Mouse (Mus musculus) embryonic facial prominence, embryonic 15.5 days (tissue): ENCODE data around the gene Iqschfp. TPM values are rescaled to one million over a fixed set of nuclear protein-coding genes. Genes with fewer than 3 reads are reported as not detected.

Experiments
- ATAC-seq: fragments of 200-750 bp; cut with Nextera tagmentation; 2 replicates; pipeline ENCODE4 v1.8.0; 2017; ENCODE audit warnings: low read depth, moderate TSS enrichment; ENCODE audit not compliant: insufficient number of reproducible peaks, low FRiP score, low TSS enrichment
- H3K27ac ChIP-seq: fragments of 300-500 bp; sonication (generic); replicated peaks from 2 replicates; pipeline ENCODE4 v1.5.1; 2015; ENCODE audit warnings: mild to moderate bottlenecking, inconsistent platforms
- H3K27me3 ChIP-seq: fragments of 300-500 bp; sonication (generic); 2 replicates; pipeline ENCODE4 v1.6.1; 2015; ENCODE audit warnings: inconsistent platforms
- H3K36me3 ChIP-seq: fragments of 300-500 bp; sonication (generic); 2 replicates; pipeline ENCODE4 v1.6.1; 2015; ENCODE audit warnings: mild to moderate bottlenecking, inconsistent platforms
- H3K4me1 ChIP-seq: fragments of 300-500 bp; sonication (generic); 2 replicates; pipeline ENCODE4 v1.6.1; 2015; ENCODE audit warnings: inconsistent platforms
- H3K4me2 ChIP-seq: fragments of 300-500 bp; sonication (generic); replicated peaks from 2 replicates; pipeline ENCODE4 v1.6.1; 2015; ENCODE audit warnings: mild to moderate bottlenecking, inconsistent platforms
- H3K4me3 ChIP-seq: fragments of 300-500 bp; sonication (generic); replicated peaks from 2 replicates; pipeline ENCODE4 v1.5.1; 2015; ENCODE audit warnings: mild to moderate bottlenecking, inconsistent platforms
- H3K9ac ChIP-seq: fragments of 300-500 bp; sonication (generic); 2 replicates; pipeline ENCODE4 v1.6.1; 2015; ENCODE audit warnings: inconsistent platforms
- H3K9me3 ChIP-seq: fragments of 300-500 bp; sonication (generic); replicated peaks from 2 replicates; pipeline ENCODE4 v1.6.1; 2016; ENCODE audit warnings: inconsistent platforms
- WGBS: fragments of 180-500 bp; shearing (Covaris S2); methylation state at CpG from one replicate; pipeline ENCODE4 v1.1.7; 2015; 5-methylcytosine and 5-hydroxymethylcytosine counted together
- polyA plus RNA-seq: library from polyadenylated mRNA; unstranded; fragments of >200 nt; fragmentation: Nextera tagmentation; extraction: Ambion mirVana; gene quantifications from 2 replicates; pipeline ENCODE4 v1.2.1, GENCODE M21; 2015

Iqschfp gene
- polyA plus RNA-seq, 1 experiment from 2014 or later, result 0.08 TPM

GRCm38 (mm10) chr3:68453719-68454455 is 561.9 kb downstream of the Iqschfp start:
- Histone ChIP-seq H3K9me3 (no peaks in the 10 kb centered on the region), H3K4me2 (no peak overlapping the region), H3K27me3 (no peaks in the 10 kb centered on the region), H3K27ac (no peak overlapping the region), H3K36me3 (no peaks in the 10 kb centered on the region), H3K4me1 (no peaks in the 10 kb centered on the region), H3K9ac (no peak overlapping the region), H3K4me3 (no peak overlapping the region)
- WGBS, result 34% methylated on average over 10 of the region's 10 CpGs
- no peak for ATAC-seq

DNA sequence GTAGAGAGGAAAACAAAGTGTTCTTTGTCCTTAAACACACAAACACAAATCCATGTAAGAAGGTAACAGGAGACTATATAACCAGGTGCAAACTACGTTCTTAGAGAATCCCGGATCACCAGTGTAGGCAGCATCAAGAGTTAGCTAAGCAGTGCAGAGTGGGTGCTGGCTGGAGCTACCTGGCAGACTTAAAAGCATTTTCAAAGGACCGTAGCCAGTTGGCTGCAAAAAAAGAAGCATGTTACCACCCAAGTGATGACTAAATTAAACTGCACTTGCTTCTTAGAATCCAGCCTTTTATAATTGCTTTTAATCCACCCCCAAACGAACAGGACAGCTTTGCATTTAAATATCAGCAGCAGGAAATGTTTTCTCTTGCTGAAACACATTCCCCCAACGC is 574.6 kb downstream of the Iqschfp start:
- H3K4me3 ChIP-seq, result no peak overlapping the region
- ATAC-seq, result no peak; the same call in 1 of the 2 replicates
- H3K27me3 ChIP-seq, result no peaks in the 10 kb centered on the region
- no peaks in the 10 kb centered on the region for H3K9me3 ChIP-seq
- H3K36me3 ChIP-seq, result no peaks in the 10 kb centered on the region
- no peak overlapping the region for H3K4me2 ChIP-seq
- 0 out of 2 replicates have a peak, but pooled peaks cover 7% of the 10 kb centered on the region for H3K4me1 ChIP-seq
- no peak overlapping the region; the same call in 1 of the 2 replicates for H3K27ac ChIP-seq
- no peak overlapping the region for H3K9ac ChIP-seq
- 26% methylated on average over 5 of the region's 5 CpGs for WGBS

DNA sequence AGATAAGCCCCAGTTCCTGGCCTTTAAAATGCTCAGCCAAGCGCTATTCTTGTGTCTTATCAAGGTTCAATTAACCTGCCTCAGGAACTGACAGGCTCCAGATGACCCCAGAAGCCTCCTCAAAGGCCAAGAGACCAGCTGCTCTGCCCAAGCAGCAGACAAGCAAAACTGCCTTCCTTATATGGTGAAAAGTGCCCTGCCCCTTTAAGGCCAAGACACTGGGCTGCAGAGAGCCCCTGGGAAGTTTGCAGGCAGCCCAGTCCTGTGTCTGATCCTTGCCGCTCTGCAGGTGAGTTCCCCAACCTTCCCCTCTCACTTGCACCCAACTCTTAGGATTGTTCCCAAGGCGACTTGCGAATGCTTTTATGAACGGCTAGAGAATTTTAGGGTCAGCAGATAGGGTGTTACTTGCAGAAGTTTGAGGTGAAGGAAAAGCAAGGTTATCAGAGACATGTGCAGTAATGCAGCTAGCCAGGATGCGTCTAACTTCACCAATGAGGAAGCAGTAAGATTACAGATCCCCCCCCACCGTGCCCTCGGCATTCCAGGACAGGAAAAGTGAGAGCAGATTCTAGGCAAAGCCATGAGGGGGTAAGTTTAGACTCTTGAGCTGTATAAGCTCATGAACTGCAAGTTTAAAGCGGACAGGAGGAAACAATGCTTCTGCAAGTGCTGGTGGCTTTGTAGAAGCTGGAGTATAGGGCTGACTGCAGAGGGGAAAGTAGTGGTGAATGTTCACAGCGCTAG is 576.1 kb downstream of the Iqschfp start:
- Histone ChIP-seq H3K4me3 (no peak overlapping the region), H3K9ac (no peak overlapping the region), H3K36me3 (no peaks in the 10 kb centered on the region), H3K4me1 (0 out of 2 replicates have a peak, but pooled peaks cover 7% of the 10 kb centered on the region), H3K27ac (no peak overlapping the region), H3K27me3 (no peaks in the 10 kb centered on the region), H3K9me3 (no peaks in the 10 kb centered on the region), H3K4me2 (peak overlapping the region; percentile 25)
- WGBS, result 7% methylated on average over 10 of the region's 10 CpGs
- ATAC-seq, result no peak

DNA sequence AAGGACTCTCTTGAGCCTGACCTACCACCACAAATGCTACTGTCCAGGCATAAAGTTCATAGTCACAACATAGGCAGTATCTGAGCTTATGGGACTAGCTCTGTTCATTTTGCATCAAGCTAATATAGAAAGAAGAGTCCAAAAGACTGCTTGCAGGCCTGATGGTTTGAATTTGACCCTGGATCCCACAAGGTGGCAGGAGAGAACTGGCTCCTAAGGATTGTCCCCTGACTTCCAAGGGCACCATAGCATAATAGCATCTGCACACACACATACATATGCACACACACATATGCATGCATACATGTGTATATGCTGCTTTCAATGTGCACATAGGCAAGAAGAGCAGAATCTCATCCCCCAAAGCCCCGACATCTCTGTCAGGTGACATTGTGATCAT is 577.6 kb downstream of the Iqschfp start:
- 86% methylated on average over 1 of the region's 1 CpGs for WGBS
- no peak overlapping the region for H3K27ac ChIP-seq

DNA sequence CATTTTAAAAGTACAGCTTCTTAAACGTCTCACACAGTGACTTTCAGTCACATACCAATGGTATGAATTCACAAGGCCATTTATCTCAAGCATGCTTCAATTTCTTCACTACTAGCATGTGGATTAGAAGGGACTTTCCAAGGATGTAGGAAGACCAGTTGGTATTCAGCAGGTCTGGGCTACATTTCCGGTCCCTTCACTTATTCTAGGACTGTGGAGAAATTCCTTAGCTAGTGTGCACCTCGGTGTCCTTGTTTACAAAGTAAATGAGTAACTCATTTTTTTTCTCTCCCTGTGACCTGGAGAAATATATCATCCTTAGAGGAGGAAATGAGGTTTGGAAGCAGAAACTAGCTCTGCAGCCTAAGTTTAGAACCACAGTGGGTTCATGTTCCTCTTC is 578.0 kb downstream of the Iqschfp start:
- Histone ChIP-seq H3K27ac (no peak overlapping the region), H3K4me1 (0 out of 2 replicates have a peak, but pooled peaks cover 7% of the 10 kb centered on the region), H3K36me3 (no peaks in the 10 kb centered on the region), H3K27me3 (no peaks in the 10 kb centered on the region), H3K4me3 (no peak overlapping the region), H3K4me2 (no peak overlapping the region), H3K9me3 (no peaks in the 10 kb centered on the region), H3K9ac (no peak overlapping the region)
- ATAC-seq, result no peak
- 41% methylated on average over 3 of the region's 3 CpGs for WGBS

More for the DNA sequence above, 577.6 kb downstream of the Iqschfp start:
- Histone ChIP-seq H3K4me1 (0 out of 2 replicates have a peak, but pooled peaks cover 7% of the 10 kb centered on the region), H3K9me3 (no peaks in the 10 kb centered on the region), H3K27me3 (no peaks in the 10 kb centered on the region), H3K4me2 (no peak overlapping the region), H3K4me3 (no peak overlapping the region), H3K36me3 (no peaks in the 10 kb centered on the region), H3K9ac (no peak overlapping the region)
- no peak for ATAC-seq

GRCm38 (mm10) chr3:68470622-68471021 is 578.6 kb downstream of the Iqschfp start:
- 0 out of 2 replicates have a peak, but pooled peaks cover 7% of the 10 kb centered on the region for H3K4me1 ChIP-seq
- H3K9ac ChIP-seq, result no peak overlapping the region
- H3K27ac ChIP-seq, result no peak overlapping the region; the same call in 1 of the 2 replicates
- no peak overlapping the region for H3K4me2 ChIP-seq
- H3K36me3 ChIP-seq, result no peaks in the 10 kb centered on the region
- ATAC-seq, result no peak
- H3K4me3 ChIP-seq, result no peak overlapping the region
- H3K27me3 ChIP-seq, result no peaks in the 10 kb centered on the region
- no peaks in the 10 kb centered on the region for H3K9me3 ChIP-seq
- 45% methylated on average over 5 of the region's 5 CpGs for WGBS

DNA sequence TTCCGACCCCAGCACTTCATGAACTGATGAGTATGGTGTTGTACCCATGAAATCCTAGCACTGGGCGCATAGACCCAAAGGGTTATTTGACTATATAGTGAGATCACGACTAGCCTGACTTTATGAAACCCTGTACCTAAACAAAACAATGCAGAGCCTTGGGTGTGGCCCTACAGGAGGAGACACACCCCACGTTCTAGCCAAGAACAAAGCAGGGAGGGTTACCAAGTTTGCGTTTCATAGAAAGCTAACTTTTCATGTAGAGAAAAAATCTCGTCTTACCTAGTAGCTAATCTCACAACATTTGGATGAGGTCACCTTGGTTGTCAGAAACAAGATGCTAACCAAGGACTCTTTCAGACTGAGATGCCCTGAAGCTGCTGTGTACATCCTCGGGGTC is 584.3 kb downstream of the Iqschfp start:
- no peaks in the 10 kb centered on the region for H3K36me3 ChIP-seq
- H3K4me2 ChIP-seq, result no peak overlapping the region
- no peak overlapping the region for H3K4me3 ChIP-seq
- no peak for ATAC-seq
- 79% methylated on average over 7 of the region's 7 CpGs for WGBS
- no peaks in the 10 kb centered on the region for H3K9me3 ChIP-seq
- no peak overlapping the region for H3K9ac ChIP-seq
- H3K27ac ChIP-seq, result no peak overlapping the region
- H3K27me3 ChIP-seq, result no peaks in the 10 kb centered on the region
- H3K4me1 ChIP-seq, result no peaks in the 10 kb centered on the region

DNA sequence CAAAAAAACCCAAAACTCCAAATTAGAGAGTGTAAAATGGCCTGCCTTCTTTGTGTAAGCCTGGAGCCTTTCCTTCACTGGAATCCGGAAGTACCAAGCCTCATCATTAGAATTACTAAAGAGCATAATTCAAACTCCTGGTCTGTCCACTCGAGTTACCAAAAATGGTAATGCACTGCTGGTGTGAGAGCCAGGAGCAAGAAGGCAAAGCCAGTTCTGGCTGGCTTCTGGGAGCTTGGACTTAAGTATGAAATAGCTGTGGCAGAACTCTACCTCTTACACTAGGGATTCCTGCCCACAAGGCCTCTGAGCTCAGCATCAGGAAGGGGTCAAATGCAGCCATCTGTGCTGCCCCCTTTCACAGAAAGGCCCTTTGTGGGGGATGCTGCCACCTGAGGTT is 585.4 kb downstream of the Iqschfp start:
- H3K4me2 ChIP-seq, result no peak overlapping the region
- H3K4me1 ChIP-seq, result no peaks in the 10 kb centered on the region
- no peak overlapping the region for H3K4me3 ChIP-seq
- H3K36me3 ChIP-seq, result no peaks in the 10 kb centered on the region
- no peaks in the 10 kb centered on the region for H3K9me3 ChIP-seq
- no peak for ATAC-seq
- WGBS, result 41% methylated on average over 2 of the region's 2 CpGs
- H3K27me3 ChIP-seq, result no peaks in the 10 kb centered on the region
- no peak overlapping the region for H3K27ac ChIP-seq
- no peak overlapping the region for H3K9ac ChIP-seq

DNA sequence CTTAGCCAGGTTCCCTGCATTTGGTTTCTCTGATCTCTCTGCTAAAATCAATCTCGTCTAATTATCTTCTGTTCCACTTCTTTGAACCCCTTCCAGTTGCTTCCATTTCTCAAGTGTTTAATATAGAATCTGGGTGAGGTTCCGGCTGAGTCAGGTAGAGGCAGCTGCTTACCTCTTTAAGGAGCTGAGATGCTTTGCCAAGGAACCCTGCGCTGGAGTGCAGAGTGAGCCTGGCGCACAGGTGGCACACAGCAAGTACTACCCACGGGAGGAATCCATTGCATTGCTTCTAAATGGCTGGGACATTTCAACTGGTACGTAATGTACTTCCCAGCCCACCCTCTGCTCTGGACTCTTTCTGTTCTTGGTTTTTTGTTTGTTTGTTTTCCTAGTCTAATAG is 587.2 kb downstream of the Iqschfp start:
- ATAC-seq, result no peak
- no peaks in the 10 kb centered on the region for H3K36me3 ChIP-seq
- 70% methylated on average over 6 of the region's 6 CpGs for WGBS
- no peaks in the 10 kb centered on the region for H3K4me1 ChIP-seq
- no peak overlapping the region for H3K9ac ChIP-seq
- no peaks in the 10 kb centered on the region for H3K9me3 ChIP-seq
- no peak overlapping the region for H3K4me3 ChIP-seq
- H3K27ac ChIP-seq, result no peak overlapping the region
- H3K4me2 ChIP-seq, result no peak overlapping the region
- no peaks in the 10 kb centered on the region for H3K27me3 ChIP-seq

DNA sequence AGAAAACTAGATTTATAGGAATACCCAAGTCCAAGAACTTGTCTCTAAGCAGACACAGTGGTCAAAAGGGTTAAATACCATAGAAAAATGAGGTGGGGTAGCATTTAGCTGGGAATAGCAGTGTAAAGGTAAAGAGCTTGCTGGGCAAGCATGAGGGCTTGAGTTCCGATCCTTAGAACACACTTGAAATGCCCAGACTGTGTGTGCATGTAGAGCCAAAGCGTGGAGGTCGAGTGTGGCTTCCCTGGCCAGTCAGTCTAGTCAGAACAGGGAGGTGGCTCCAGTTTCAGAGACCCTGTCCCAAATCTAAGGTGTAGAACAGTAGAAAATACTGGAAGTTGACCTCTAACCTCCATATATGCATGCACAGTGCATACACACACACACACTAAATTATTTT is 591.5 kb downstream of the Iqschfp start:
- H3K4me2 ChIP-seq, result no peak overlapping the region
- no peaks in the 10 kb centered on the region for H3K36me3 ChIP-seq
- H3K4me1 ChIP-seq, result 0 out of 2 replicates have a peak, but pooled peaks cover 3% of the 10 kb centered on the region
- H3K9ac ChIP-seq, result no peak overlapping the region
- no peak overlapping the region for H3K27ac ChIP-seq
- no peaks in the 10 kb centered on the region for H3K27me3 ChIP-seq
- no peak overlapping the region for H3K4me3 ChIP-seq
- no peak for ATAC-seq
- no peaks in the 10 kb centered on the region for H3K9me3 ChIP-seq
- 76% methylated on average over 3 of the region's 3 CpGs for WGBS

GRCm38 (mm10) chr3:68484021-68484420 is 592.0 kb downstream of the Iqschfp start:
- H3K4me2 ChIP-seq, result no peak overlapping the region
- no peak overlapping the region for H3K4me3 ChIP-seq
- H3K36me3 ChIP-seq, result no peaks in the 10 kb centered on the region
- no peak overlapping the region for H3K27ac ChIP-seq
- no peaks in the 10 kb centered on the region for H3K9me3 ChIP-seq
- H3K27me3 ChIP-seq, result no peaks in the 10 kb centered on the region
- ATAC-seq, result no peak
- WGBS, result 83% methylated on average over 9 of the region's 9 CpGs
- no peak overlapping the region for H3K9ac ChIP-seq
- 0 out of 2 replicates have a peak, but pooled peaks cover 3% of the 10 kb centered on the region for H3K4me1 ChIP-seq
